Mouse (Mus musculus): Measurements from ENCODE around the gene Slc35f5. TPM values are rescaled to one million over a fixed set of nuclear protein-coding genes. Genes with fewer than 3 reads are reported as not detected.
A peak's percentile ranks its signal among the peaks of the same experiment; 100 is the strongest.

The Slc35f5 gene
- polyA plus RNA-seq, 1 experiment from 2014 or later: 20.7 TPM

- Histone ChIP-seq H3K9me3 (replicated peaks) (no peaks in the 10 kb centered on the region), H3K36me3 (peaks cover 34% of the 10 kb centered on the region), H3K4me2 (no peak overlapping the region), H3K9ac (no peak overlapping the region), H3K27me3 (replicated peaks) (no peaks in the 10 kb centered on the region), H3K27ac (no peak overlapping the region), H3K4me3 (no peak overlapping the region), H3K4me1 (no peaks in the 10 kb centered on the region)
- 66% methylated on average over 1 of the region's 1 CpGs for WGBS (ENCODE audit: insufficient replicate concordance)
- no peak for ATAC-seq
These were observed 17.7 kb downstream of the Slc35f5 start for GRCm38 (mm10) chr1:125578091-125578490.

DNA sequence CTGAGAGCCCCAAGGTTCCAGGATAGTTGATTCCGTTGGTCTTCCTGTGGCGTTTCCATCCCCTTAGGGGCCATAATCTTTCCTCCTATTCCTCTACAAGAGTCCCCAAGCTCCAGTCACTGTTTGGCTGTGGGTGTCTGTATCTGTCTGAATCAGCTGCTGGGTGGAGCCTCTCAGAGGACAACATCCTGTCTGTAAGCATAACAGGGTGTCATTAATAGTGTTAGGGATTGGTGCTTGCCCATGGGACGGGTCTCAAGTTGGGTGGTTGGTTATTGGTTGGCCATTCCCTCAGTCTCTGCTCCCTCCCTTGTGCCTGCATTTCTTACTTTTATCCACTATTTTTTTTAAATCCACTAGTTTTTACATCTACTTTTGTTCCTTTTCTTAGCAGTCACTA lies 20.7 kb downstream of the Slc35f5 start:
- ATAC-seq: no peak
- no peak overlapping the region for H3K4me2 ChIP-seq
- no peak overlapping the region for H3K4me3 ChIP-seq
- no peaks in the 10 kb centered on the region for H3K27me3 ChIP-seq (replicated peaks)
- no peaks in the 10 kb centered on the region for H3K4me1 ChIP-seq
- H3K9me3 ChIP-seq (replicated peaks): no peaks in the 10 kb centered on the region
- peaks cover 32% of the 10 kb centered on the region for H3K36me3 ChIP-seq
- H3K27ac ChIP-seq: no peak overlapping the region
- no peak overlapping the region for H3K9ac ChIP-seq
- WGBS (ENCODE audit: insufficient replicate concordance): 90% methylated on average over 3 of the region's 3 CpGs

GRCm38 (mm10) chr1:125603620-125604019 lies 43.2 kb downstream of the Slc35f5 start:
- no peak overlapping the region for H3K9ac ChIP-seq
- H3K36me3 ChIP-seq: no peaks in the 10 kb centered on the region
- no peak overlapping the region for H3K4me2 ChIP-seq
- no peak overlapping the region for H3K27ac ChIP-seq
- no peak for ATAC-seq
- H3K4me1 ChIP-seq: no peaks in the 10 kb centered on the region
- H3K27me3 ChIP-seq (replicated peaks): no peaks in the 10 kb centered on the region
- no peak overlapping the region for H3K4me3 ChIP-seq
- H3K9me3 ChIP-seq (replicated peaks): 0 out of 2 replicates have a peak, but pooled peaks cover 6% of the 10 kb centered on the region
- WGBS (ENCODE audit: insufficient replicate concordance): 65% methylated on average over 4 of the region's 4 CpGs

GRCm38 (mm10) chr1:125607087-125607803 lies 46.9 kb downstream of the Slc35f5 start:
- 0 out of 2 replicates have a peak, but pooled peaks have one; percentile 35 for ATAC-seq
- Histone ChIP-seq H3K4me2 (no peak overlapping the region), H3K36me3 (no peaks in the 10 kb centered on the region), H3K27me3 (replicated peaks) (no peaks in the 10 kb centered on the region), H3K27ac (no peak overlapping the region), H3K9ac (no peak overlapping the region), H3K9me3 (replicated peaks) (no peaks in the 10 kb centered on the region), H3K4me3 (no peak overlapping the region), H3K4me1 (no peaks in the 10 kb centered on the region)
- WGBS (ENCODE audit: insufficient replicate concordance): 32% methylated on average over 9 of the region's 10 CpGs

DNA sequence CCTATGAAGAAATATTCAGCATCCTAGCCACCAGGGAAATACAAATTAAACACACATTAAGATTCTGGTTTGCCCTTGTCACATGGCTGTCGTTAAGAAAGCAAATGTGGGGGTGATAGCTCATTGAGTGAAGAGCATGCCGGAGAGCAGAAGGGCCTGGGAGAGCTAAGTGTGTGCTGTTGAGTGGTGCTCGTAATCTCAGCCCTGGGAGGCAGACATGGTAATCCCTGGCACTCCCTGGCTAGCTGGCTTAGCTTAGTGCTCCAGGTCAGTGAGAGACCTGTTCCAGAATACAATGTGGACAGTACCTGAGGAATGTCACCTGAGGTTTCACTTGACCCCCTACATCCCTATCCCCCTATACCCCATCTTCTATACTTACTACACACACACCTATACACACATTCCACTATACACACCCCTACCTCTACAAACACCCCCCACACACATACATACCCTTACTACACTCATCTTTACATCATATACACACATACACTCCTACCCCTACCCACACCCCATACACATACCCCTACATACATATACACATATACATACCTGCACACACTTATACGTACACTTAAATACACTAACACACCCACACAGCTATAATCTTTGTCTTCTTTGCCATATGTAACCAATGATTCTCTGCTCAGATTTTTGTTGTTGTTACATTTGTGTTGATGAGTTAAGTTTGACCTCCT lies 64.1 kb downstream of the Slc35f5 start:
- Histone ChIP-seq H3K36me3 (no peaks in the 10 kb centered on the region), H3K4me1 (no peaks in the 10 kb centered on the region), H3K27me3 (replicated peaks) (no peaks in the 10 kb centered on the region), H3K27ac (no peak overlapping the region), H3K9ac (no peak overlapping the region), H3K9me3 (replicated peaks) (no peaks in the 10 kb centered on the region), H3K4me2 (no peak overlapping the region), H3K4me3 (no peak overlapping the region)
- 66% methylated on average over 4 of the region's 4 CpGs for WGBS (ENCODE audit: insufficient replicate concordance)
- ATAC-seq: no peak

DNA sequence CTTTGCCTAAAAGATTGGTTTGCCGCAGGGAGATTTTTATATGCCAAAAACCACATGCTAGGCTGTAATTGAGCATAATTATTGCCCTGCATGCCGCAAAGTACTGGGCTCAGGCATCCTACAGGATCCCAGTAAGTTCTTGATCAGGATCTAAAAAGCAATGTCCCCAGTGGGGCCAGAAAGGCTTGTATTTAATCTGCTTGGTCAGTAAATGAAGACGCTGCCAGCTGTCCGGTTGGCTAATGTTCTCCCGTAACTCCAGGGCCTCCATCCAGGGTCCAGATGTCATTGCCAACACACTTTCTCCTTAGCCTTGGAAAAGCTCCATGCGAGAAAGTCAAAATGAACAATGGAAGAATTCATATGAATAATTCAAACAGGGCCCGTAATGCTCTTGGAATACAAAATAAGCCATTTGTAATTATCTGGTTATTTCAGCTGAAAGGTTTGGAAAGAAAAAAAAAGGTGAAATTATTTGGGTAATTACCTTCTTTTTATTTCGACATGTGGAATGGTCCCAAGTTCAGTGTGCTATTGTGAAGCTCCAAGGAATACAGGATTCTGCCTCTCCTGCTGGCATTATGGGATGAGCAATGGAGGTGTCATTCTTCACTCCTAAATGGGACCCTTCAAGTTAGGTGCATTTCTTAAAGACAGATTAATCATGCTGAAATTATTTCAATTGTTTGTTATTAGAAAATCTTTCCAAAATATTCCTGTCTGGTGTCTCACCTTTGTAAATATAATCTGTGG lies 79.3 kb downstream of the Slc35f5 start:
- Histone ChIP-seq H3K4me2 (no peak overlapping the region), H3K4me1 (no peaks in the 10 kb centered on the region), H3K27ac (no peak overlapping the region), H3K9me3 (replicated peaks) (no peaks in the 10 kb centered on the region), H3K36me3 (no peaks in the 10 kb centered on the region), H3K4me3 (no peak overlapping the region), H3K27me3 (replicated peaks) (no peaks in the 10 kb centered on the region), H3K9ac (no peak overlapping the region)
- WGBS (ENCODE audit: insufficient replicate concordance): 82% methylated on average over 8 of the region's 8 CpGs
- ATAC-seq: no peak

GRCm38 (mm10) chr1:125643643-125644042 lies 83.2 kb downstream of the Slc35f5 start:
- no peaks in the 10 kb centered on the region for H3K36me3 ChIP-seq
- H3K4me3 ChIP-seq: no peak overlapping the region
- H3K4me2 ChIP-seq: no peak overlapping the region
- H3K9ac ChIP-seq: no peak overlapping the region
- H3K9me3 ChIP-seq (replicated peaks): no peaks in the 10 kb centered on the region
- H3K27ac ChIP-seq: no peak overlapping the region
- H3K27me3 ChIP-seq (replicated peaks): no peaks in the 10 kb centered on the region
- WGBS (ENCODE audit: insufficient replicate concordance): 38% methylated on average over 1 of the region's 1 CpGs
- ATAC-seq: no peak
- H3K4me1 ChIP-seq: no peaks in the 10 kb centered on the region

Other genes with a start within 250 kb of the Slc35f5 start
- 169 and 177 TPM in 2 replicates for gene Actr3, start 124.9 kb upstream of the Slc35f5 start, polyA plus RNA-seq (2016; fragmentation: Nextera tagmentation; extraction: Ambion mirVana)
- 3.6 and 4.3 TPM in 2 replicates for gene Gpr39, start 116.4 kb downstream of the Slc35f5 start, polyA plus RNA-seq (2016; fragmentation: Nextera tagmentation; extraction: Ambion mirVana)

All from liver, embryonic 12.5 days (tissue).